Mouse (Mus musculus) stomach, embryonic 14.5 days (tissue): ENCODE measurements around the gene Xirp2. TPM values are rescaled to one million over a fixed set of nuclear protein-coding genes. Genes with fewer than 3 reads are reported as not detected.

Experiments
- ATAC-seq: fragments of 200-750 bp; cut with Nextera tagmentation; 2 replicates; pipeline ENCODE4 v1.8.0; 2017; ENCODE audit warnings: low read depth, moderate TSS enrichment; ENCODE audit not compliant: insufficient number of reproducible peaks, insufficient read depth, low FRiP score
- H3K27ac ChIP-seq: fragments of 300-500 bp; sonication (generic); 2 replicates; pipeline ENCODE4 v1.5.1; 2014; ENCODE audit warnings: mild to moderate bottlenecking, low read length, moderate library complexity, mixed read lengths
- H3K27me3 ChIP-seq: fragments of 300-500 bp; sonication (generic); 2 replicates; pipeline ENCODE4 v1.6.1; 2014; ENCODE audit warnings: low read length, control low read depth, mixed read lengths; ENCODE audit not compliant: control insufficient read depth, insufficient read depth
- H3K36me3 ChIP-seq: fragments of 300-500 bp; sonication (generic); 2 replicates; pipeline ENCODE4 v1.6.1; 2014; ENCODE audit warnings: mild to moderate bottlenecking, control low read depth, low read length, moderate library complexity, mixed read lengths; ENCODE audit not compliant: control insufficient read depth, insufficient read depth
- H3K4me1 ChIP-seq: fragments of 300-500 bp; sonication (generic); 2 replicates; pipeline ENCODE4 v1.6.1; 2014; ENCODE audit warnings: low read length, control low read depth, mixed read lengths; ENCODE audit not compliant: control insufficient read depth, insufficient read depth
- H3K4me2 ChIP-seq: fragments of 300-500 bp; sonication (generic); replicated peaks from 2 replicates; pipeline ENCODE4 v1.6.1; 2014; ENCODE audit warnings: low read depth, low read length, control low read depth
- H3K4me3 ChIP-seq: fragments of 300-500 bp; sonication (generic); 2 replicates; pipeline ENCODE4 v1.5.1; 2014; ENCODE audit warnings: low read depth, low read length, control low read depth
- H3K9ac ChIP-seq: fragments of 300-500 bp; sonication (generic); replicated peaks from 2 replicates; pipeline ENCODE4 v1.6.1; 2014; ENCODE audit warnings: low read depth, mild to moderate bottlenecking, control low read depth, low read length, moderate library complexity, mixed read lengths
- H3K9me3 ChIP-seq: fragments of 300-500 bp; sonication (generic); 2 replicates; pipeline ENCODE4 v1.6.1; 2016; ENCODE audit warnings: low read depth, low read length, control low read depth; ENCODE audit not compliant: control insufficient read depth
- WGBS: fragments of 180-500 bp; shearing (Covaris S2); extraction: QIAGEN DNeasy Blood & Tissue Kit; methylation state at CpG from one replicate; pipeline ENCODE4 v1.1.7; 2014; 5-methylcytosine and 5-hydroxymethylcytosine counted together
- polyA plus RNA-seq: library from polyadenylated mRNA; unstranded; fragments of >200 nt; fragmentation: Nextera tagmentation; extraction: Ambion mirVana; gene quantifications from 2 replicates; pipeline ENCODE4 v1.2.1, GENCODE M21; 2014

The Xirp2 gene
- polyA plus RNA-seq, 1 experiment from 2014 or later = not detected

DNA sequence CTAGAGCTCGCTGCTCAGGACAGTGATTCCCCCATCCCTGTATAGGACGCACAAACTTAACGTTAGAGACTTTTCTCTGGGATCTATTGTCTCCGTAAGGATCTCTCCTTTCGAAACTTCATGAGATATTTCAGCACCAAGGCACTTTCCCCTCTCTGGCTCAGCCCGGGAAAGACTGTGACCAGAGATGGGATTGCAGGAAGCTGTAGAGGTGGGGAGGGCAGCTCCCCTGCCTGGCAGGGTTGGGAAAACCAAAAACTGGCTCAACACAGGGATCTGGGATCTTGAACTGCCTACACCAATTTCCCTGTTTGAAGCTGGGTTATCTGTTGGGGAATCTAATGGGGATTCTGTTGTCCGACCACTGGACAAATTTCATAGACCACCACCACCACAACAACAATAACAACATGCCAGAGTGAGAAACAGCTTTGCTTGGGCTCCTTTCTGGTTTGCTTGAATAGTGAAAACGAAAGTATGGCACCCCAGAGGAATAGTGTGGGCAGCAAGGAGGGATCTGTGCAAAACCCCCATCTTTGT, 121.4 kb downstream of the Xirp2 start:
- H3K9ac ChIP-seq = no peak overlapping the region
- H3K9me3 ChIP-seq = no peaks in the 10 kb centered on the region
- H3K4me2 ChIP-seq = peak overlapping the region; percentile 75
- H3K27me3 ChIP-seq = no peaks in the 10 kb centered on the region
- peaks cover 8% of the 10 kb centered on the region for H3K4me1 ChIP-seq
- 13% methylated on average over 8 of the region's 8 CpGs for WGBS
- peak overlapping the region; percentile 67 for H3K4me3 ChIP-seq
- ATAC-seq = no peak
- H3K27ac ChIP-seq = no peak overlapping the region
- H3K36me3 ChIP-seq = no peaks in the 10 kb centered on the region

Other genes with a start within 250 kb of the Xirp2 start
- not detected in 2 replicates for gene Gm21830, start 32.3 kb upstream of the Xirp2 start, polyA plus RNA-seq
- not detected in 2 replicates for gene Gm26727, start 12.8 kb upstream of the Xirp2 start, polyA plus RNA-seq
- 11.7 and 14.2 TPM in 2 replicates for gene B3galt1, start 119.9 kb downstream of the Xirp2 start, polyA plus RNA-seq